Mouse (Mus musculus) CD4-positive, CD25-positive, alpha-beta regulatory T cell, adult 4 months (primary cell): ENCODE data around the gene Mien1. TPM values are rescaled to one million over a fixed set of nuclear protein-coding genes. Genes with fewer than 3 reads are reported as not detected.

Experiments
- ATAC-seq: one replicate; pipeline ENCODE4 v1.8.0; 2017
- polyA plus RNA-seq, 2 experiments: library from polyadenylated mRNA; unstranded; fragments of 100-300 nt; shearing (Covaris generic); gene quantifications; one replicate each; pipeline ENCODE4 v1.2.1; 2017

Gene Mien1
- 100 to 1,000 TPM; 150 to 155 TPM for polyA plus RNA-seq

DNA sequence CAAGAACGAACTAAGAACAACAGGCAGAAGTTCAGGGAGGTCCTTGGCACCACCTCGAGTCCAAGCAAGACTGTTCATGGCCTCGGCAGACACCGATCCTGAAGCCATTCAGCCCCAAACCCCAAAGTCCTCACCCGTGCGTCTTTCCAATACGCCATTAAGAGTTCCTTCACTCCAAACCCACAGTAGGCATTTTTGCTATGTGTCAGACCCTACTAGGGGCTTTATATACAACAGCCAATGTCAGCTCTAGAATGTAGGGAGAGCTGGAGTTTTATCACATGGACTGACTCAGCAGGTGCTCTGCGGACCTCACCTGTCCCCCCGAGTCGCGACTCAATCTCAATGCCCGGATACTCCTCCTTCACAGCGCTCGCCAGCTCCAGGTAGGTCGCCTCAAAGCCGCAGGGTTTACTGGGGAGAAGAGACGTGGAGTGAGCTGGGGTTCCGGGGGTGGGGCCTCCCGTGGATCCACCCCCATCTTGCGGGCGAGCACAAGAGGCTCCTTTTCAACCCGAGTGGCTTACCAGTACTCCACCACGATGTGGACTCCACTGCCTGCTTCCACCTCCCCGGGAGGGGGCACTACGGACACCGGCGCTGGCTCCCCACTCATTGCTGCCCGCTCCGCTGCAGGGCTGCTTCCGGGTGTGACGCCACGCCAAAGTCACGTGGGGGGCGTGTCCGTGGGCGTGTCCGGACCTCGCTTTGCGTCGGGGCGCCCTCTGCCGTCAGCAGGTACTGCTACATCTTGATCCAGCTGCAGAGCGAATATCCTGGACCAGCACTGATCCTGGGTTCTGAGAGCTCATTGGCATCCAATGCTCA lies at the start of gene Mien1:
Gene Mien1 (minus strand): TSS at position 661 of the 828 bp plus-strand sequence.
- ATAC-seq: peak; percentile 92

DNA sequence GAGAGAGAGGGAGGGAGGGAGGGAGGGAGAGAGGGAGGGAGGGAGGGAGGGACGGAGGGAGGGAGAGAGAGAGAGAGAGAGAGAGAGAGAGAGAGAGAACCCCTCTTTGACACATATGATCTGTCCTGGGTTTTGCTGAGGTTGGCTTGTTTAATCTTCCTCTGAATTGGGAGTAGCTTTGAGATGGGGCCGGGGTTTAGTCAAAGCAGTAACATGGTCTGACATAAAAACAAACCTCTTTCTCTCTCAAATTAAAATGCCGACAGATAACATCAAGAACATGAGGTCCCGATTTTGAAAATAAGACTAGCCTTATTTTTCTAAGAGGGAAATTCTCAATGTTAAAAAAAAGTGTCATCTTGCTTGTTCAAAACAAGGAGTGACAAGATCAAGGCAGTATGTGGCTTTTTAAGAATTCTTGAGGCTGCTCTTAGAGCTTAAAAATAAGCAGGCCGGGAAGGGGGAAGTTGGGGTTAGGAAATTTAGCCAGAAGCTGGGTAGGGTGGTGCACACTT lies 48.8 kb upstream of the Mien1 start:
- peak; percentile 64 for ATAC-seq

DNA sequence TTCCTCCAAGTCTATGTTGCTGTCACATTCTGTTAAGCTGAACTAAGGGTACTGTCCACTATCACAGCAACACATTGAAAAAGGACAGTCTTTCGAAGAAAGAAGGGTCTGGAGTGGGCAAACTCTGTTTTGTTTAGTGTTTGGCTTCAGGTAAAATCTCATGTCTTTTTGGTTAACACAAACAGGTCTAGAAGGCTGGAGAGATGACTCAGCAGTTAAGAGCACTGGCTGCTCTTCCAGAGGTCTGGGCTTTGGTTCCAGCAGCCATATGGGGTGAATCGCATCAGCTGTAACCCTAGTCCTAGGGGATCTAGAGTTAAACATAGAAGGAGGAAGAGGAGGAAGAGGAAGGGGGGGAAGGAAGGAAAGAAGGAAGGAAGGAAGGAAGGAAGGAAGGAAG lies 47.0 kb upstream of the Mien1 start:
- no peak for ATAC-seq

DNA sequence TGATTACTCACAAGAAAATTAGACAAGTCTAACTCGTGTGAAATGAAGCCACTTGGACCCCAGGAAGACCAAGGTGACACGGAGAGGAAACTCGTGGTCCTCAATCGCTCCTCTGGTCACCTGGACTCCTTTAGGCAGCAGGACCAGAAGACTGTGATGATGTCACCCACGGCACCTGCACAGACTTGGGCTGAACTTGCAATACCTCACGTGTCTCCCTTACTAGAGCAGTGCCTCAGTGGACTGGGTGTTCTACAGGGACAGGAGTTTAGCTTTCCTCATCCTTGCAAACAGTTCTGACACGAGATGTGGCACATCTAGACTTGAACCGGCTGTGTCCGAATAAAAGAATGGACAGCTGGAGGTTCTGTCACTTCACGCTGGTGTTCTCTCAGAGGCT lies 43.3 kb upstream of the Mien1 start:
- no peak for ATAC-seq

GRCm38 (mm10) chr11:98481231-98481630 lies 42.4 kb upstream of the Mien1 start:
- ATAC-seq: peak; percentile 37

- no peak for ATAC-seq
These were observed 41.2 kb upstream of the Mien1 start for GRCm38 (mm10) chr11:98479940-98480497.

GRCm38 (mm10) chr11:98479026-98479939 lies 40.5 kb upstream of the Mien1 start:
- ATAC-seq: no peak

- peak; percentile 58 for ATAC-seq
These were observed 38.4 kb upstream of the Mien1 start for GRCm38 (mm10) chr11:98477011-98477701.

- no peak for ATAC-seq
These were observed 37.6 kb upstream of the Mien1 start for GRCm38 (mm10) chr11:98476434-98476807.

- no peak for ATAC-seq
These were observed 37.0 kb upstream of the Mien1 start for GRCm38 (mm10) chr11:98475630-98476433.

GRCm38 (mm10) chr11:98474967-98475366 lies 36.2 kb upstream of the Mien1 start:
- ATAC-seq: no peak

DNA sequence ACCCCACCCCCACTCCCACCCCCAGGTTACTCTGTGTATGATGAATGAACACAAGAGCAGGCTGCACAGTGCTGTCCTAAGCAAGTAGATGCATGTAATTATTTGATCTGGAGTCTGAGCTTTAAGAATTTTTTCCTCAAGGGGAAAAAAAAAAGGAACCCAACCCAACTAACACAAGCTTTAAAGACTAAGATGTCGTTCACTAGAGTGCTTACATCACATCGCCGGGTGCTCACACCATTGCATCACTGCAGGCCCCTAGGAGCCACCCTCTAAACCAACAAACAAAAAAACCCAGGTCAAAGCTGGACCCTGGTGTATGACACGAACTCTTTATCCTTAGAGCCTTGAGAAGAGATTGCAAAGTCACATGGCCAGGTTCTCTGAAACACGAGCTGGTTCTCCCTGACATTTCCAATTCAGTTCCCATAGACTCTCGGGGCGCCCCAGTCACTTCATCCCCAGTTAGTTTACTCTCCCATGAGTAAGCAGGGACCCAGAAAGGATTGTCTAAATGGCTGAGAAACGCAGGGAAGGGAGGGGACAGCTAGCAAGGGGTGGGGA lies 35.2 kb upstream of the Mien1 start:
- ATAC-seq: no peak

DNA sequence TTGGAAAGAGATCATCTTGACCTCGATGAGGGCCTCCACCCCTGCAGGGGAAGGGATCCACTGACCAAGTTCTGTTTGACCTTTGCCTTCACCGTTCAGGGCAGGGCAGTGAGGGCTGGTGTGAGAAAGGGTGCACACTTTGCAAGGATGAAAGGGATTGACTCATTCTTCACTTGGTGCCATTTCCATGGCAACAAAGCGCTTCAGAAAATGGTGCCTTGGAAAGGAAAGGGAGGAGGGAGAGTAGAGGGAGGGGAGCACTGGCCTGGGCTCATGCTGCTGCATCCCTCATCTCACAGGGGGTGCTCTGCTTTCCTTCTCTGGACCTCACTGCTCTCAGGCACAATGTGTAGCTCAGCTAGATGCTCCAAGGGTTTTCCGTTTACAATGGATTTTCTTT lies 33.9 kb upstream of the Mien1 start:
- ATAC-seq: no peak

DNA sequence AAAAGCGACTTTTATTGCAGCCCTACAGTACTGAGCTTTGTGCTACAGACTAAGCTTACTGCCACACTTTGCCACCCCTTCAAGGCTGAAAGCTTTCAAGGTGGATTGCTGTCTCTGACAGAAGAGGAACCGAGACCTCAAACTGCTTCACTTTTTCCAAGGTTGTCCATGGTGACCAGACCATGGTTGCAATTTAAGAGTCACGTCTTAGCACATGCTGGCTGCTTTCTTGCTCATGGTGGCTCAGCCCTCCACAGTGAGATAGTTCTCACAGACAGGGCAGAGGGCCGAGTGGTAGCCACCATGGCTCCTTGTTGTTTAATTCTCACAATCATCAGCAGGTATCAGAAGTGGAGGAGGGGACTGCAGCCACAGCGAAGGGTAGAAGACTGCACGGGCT lies 32.0 kb upstream of the Mien1 start:
- no peak for ATAC-seq

- peak; percentile 91 for ATAC-seq
These were observed 31.2 kb upstream of the Mien1 start for GRCm38 (mm10) chr11:98469761-98470714.

DNA sequence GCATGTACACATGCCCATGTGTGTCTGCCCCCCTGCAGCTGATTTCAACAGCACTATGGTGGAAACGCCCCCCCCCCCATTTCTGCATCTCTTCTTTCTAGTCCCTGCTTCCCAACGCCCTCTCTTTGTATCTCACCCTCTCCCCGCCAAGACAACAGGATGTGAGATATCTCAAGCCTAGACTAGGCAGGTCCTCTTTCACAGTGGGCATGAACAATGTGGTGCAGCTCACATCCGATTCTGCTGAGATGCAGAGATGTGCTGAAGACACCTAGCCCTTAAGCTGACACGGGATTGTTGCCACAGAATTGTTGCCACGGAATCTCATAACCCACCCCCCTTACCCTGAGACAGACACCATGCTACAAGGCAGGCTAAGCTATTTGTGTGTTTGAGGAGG lies 25.7 kb upstream of the Mien1 start:
- ATAC-seq: peak; percentile 88

DNA sequence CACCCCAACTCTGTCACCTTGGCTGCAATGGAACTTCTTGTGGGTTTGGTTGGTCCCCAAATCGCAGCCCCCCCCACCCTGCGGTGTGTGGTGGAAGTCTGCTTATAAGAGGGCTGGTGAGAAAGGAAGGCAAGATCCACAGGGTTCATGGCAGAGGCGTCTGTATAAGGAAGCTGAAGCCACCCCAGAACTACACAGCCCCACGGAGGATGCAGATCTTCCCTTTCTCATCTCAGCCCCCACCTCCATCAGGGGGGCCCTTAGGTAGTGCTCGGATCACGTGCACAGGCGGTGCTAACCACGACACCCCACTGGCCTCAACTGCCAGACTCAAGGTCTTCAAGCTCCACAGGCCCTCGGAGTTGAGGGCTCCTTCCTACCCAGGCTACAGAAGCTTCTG lies 25.1 kb upstream of the Mien1 start:
- ATAC-seq: peak; percentile 28

DNA sequence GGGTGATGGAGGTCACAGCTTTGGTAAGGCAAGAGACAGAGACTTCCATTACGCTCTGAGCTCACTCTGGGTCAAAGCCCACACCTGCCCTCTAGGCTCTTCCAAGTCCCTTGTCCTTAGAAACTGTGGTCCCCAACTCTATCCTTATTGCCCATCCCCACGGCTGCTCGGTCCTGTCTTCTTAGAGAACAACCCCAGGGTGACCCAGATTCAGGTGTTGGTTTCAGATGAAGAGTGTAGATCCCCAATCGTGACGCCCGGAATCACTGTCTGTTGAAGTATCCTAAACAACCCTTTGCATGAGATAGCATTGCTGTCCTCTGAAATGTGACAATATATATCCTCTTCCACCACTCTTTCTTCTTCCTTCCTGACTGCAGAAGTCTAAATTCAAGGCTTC lies 23.5 kb upstream of the Mien1 start:
- no peak for ATAC-seq

GRCm38 (mm10) chr11:98461109-98461720 lies 22.4 kb upstream of the Mien1 start:
- no peak for ATAC-seq

GRCm38 (mm10) chr11:98459860-98460259 lies 21.1 kb upstream of the Mien1 start:
- no peak for ATAC-seq
